7 mouse cellular contexts compared by ENCODE assay signal in the genomic region with DNA sequence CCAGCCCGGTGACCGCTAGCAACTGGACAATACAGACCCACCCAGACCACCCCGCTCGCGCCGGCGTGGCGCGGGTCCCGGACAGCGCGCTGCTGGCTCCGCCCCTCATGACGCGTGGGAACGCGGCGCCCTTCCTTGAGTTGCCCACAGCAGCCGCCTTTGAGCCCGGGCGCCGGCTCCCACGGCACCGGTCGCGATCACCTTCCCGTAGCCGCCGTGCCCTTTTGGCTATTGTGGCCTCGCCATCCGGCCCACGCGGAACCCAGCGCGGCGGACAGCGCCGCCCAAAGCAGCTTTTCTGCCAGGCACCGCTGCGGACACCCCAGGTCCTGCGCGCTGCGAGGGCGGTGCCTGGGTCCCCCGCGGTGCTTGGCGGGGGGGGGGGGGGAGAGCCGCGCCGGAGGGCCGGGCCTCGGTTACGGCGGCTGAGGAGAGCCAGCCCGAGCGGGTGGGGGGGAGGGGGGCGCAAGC. TPM values are rescaled to one million over a fixed set of nuclear protein-coding genes. Genes with fewer than 3 reads are reported as not detected.
A peak's percentile ranks its signal among the peaks of the same experiment; 100 is the strongest.
DNase-seq lines count a peak whose midpoint lies in the region; ATAC-seq and TF ChIP-seq lines count a peak whose summit lies in the region.

A gene (plus strand): TSS at position 162 of the 471 bp plus-strand sequence.

- no peak for TF ChIP-seq EP300 in heart, adult 2 months (IDR thresholded peaks at IDR 0.05; ENCODE audit: insufficient read depth, low read depth, low read length)

- H3K79me2 ChIP-seq in heart, adult 2 months (replicated peaks; ENCODE audit: control insufficient read depth, insufficient read depth, low read length): peaks cover 5% of the 10 kb centered on the region; the same call in 1 of the 2 replicates

- intact Hi-C loops in heart, adult 2 months (cut with DNase I): loop anchor here (5.0 kb wide), 3 partner anchors 65 to 710 kb away; a partner anchor contains a TSS

- peak within 1 kb of the TSS; percentile 38 for H3K4me2 ChIP-seq in embryonic facial prominence, embryonic 13.5 days
- H3K4me2 ChIP-seq in limb, embryonic 13.5 days (replicated peaks): peak within 1 kb of the TSS; percentile 48
- peak within 1 kb of the TSS; percentile 39 for H3K4me2 ChIP-seq in midbrain, embryonic 16.5 days (ENCODE audit: low read length)

- peak within 1 kb of the TSS; percentile 5 for H3K27ac ChIP-seq in embryonic facial prominence, embryonic 13.5 days
- H3K27ac ChIP-seq in heart, adult 2 months: peak within 1 kb of the TSS; percentile 61
- peak within 1 kb of the TSS; percentile 0; the same call in 1 of the 2 replicates for H3K27ac ChIP-seq in limb, embryonic 13.5 days
- H3K27ac ChIP-seq in midbrain, embryonic 16.5 days (ENCODE audit: low read length): peak within 1 kb of the TSS; percentile 70

- peak; percentile 10; the same call in 1 of the 2 replicates for ATAC-seq in embryonic facial prominence, embryonic 13.5 days (ENCODE audit: insufficient number of reproducible peaks, insufficient read depth, low FRiP score, low TSS enrichment, low read depth)
- ATAC-seq in limb, embryonic 13.5 days (ENCODE audit: low FRiP score, low read depth): peak; percentile 71
- peak; percentile 84 for ATAC-seq in midbrain, embryonic 16.5 days

- under 1% methylated on average over 35 of the region's 57 CpGs for WGBS in embryonic facial prominence, embryonic 13.5 days
- WGBS in heart, adult 2 months: under 1% methylated on average over 40 of the region's 57 CpGs
- WGBS in limb, embryonic 13.5 days: under 1% methylated on average over 44 of the region's 57 CpGs
- under 1% methylated on average over 41 of the region's 57 CpGs for WGBS in midbrain, embryonic 16.5 days

- H3K9ac ChIP-seq in embryonic facial prominence, embryonic 13.5 days: peak within 1 kb of the TSS; percentile 66
- H3K9ac ChIP-seq in heart, adult 2 months (ENCODE audit: low read depth, low read length): peak within 1 kb of the TSS; percentile 87
- H3K9ac ChIP-seq in limb, embryonic 13.5 days: peak within 1 kb of the TSS; percentile 60
- peak within 1 kb of the TSS; percentile 51 for H3K9ac ChIP-seq in midbrain, embryonic 16.5 days (ENCODE audit: low read depth, low read length)

- no peak for TF ChIP-seq POLR2A in heart, adult 2 months (IDR thresholded peaks at IDR 0.05; ENCODE audit: insufficient read depth, low read depth, low read length)

- no peaks in the 10 kb centered on the region for H3K9me3 ChIP-seq in embryonic facial prominence, embryonic 13.5 days
- no peaks in the 10 kb centered on the region for H3K9me3 ChIP-seq in limb, embryonic 13.5 days
- no peaks in the 10 kb centered on the region for H3K9me3 ChIP-seq in midbrain, embryonic 16.5 days (replicated peaks; ENCODE audit: control insufficient read depth, low read length, poor library complexity, severe bottlenecking)

- H3K36me3 ChIP-seq in embryonic facial prominence, embryonic 13.5 days: peaks cover 27% of the 10 kb centered on the region
- H3K36me3 ChIP-seq in heart, adult 2 months (ENCODE audit: control insufficient read depth, insufficient read depth, low read length): peaks cover 4% of the 10 kb centered on the region
- peaks cover 28% of the 10 kb centered on the region for H3K36me3 ChIP-seq in limb, embryonic 13.5 days
- no peaks in the 10 kb centered on the region; the same call in 1 of the 2 replicates for H3K36me3 ChIP-seq in midbrain, embryonic 16.5 days (ENCODE audit: control insufficient read depth, insufficient read depth, low read length)

- peak within 1 kb of the TSS; percentile 43 for H3K4me3 ChIP-seq in embryonic facial prominence, embryonic 13.5 days
- peak within 1 kb of the TSS; percentile 30 for H3K4me3 ChIP-seq in heart, adult 2 months
- peak within 1 kb of the TSS; percentile 44 for H3K4me3 ChIP-seq in limb, embryonic 13.5 days
- H3K4me3 ChIP-seq in midbrain, embryonic 16.5 days (ENCODE audit: low read depth, low read length): peak within 1 kb of the TSS; percentile 40

- peaks cover 7% of the 10 kb centered on the region for H3K4me1 ChIP-seq in embryonic facial prominence, embryonic 13.5 days
- peaks cover 2% of the 10 kb centered on the region for H3K4me1 ChIP-seq in heart, adult 2 months (ENCODE audit: control insufficient read depth, insufficient read depth, low read length)
- peaks cover 11% of the 10 kb centered on the region for H3K4me1 ChIP-seq in limb, embryonic 13.5 days
- peaks cover 6% of the 10 kb centered on the region for H3K4me1 ChIP-seq in midbrain, embryonic 16.5 days (ENCODE audit: control insufficient read depth, insufficient read depth, low read length)

- DNase-seq in adrenal gland, postnatal 36 days: peak; percentile 90 to 92
- DNase-seq in heart, adult 2 months: peak; percentile 94 to 96
- peak; percentile 86 to 90 for DNase-seq in kidney, adult 8-10 months
- peak; percentile 91 to 96 for DNase-seq in spleen, postnatal 10 days (ENCODE audit: low spot score in 2 of 2)

- TF ChIP-seq CTCF in heart, adult 2 months (IDR thresholded peaks at IDR 0.05): no peak

- no peaks in the 10 kb centered on the region for H3K27me3 ChIP-seq in embryonic facial prominence, embryonic 13.5 days
- H3K27me3 ChIP-seq in heart, adult 2 months (ENCODE audit: control insufficient read depth, insufficient read depth, low read length): no peaks in the 10 kb centered on the region
- H3K27me3 ChIP-seq in limb, embryonic 13.5 days: no peaks in the 10 kb centered on the region
- H3K27me3 ChIP-seq in midbrain, embryonic 16.5 days (ENCODE audit: control insufficient read depth, insufficient read depth, low read depth, low read length): no peaks in the 10 kb centered on the region

RNA-seq across cellular contexts. Expression of the gene that starts here (rescaled TPM):
- 10 to 100 TPM; 47.9 to 55.2 TPM for total RNA-seq in adrenal gland, postnatal 36 days (2021)
- polyA plus RNA-seq in embryonic facial prominence, embryonic 13.5 days (2015; fragmentation: Nextera tagmentation; extraction: Ambion mirVana): 59.4 and 70.6 TPM in 2 replicates
- 10 to 100 TPM; 36.4 to 43.6 TPM for total RNA-seq in heart, adult 2 months (2021)
- polyA plus RNA-seq in heart, adult 2 months (2012; rRNA removed): 29.6 and 44.3 TPM in 2 replicates
- polyA plus RNA-seq in limb, embryonic 13.5 days (2015; fragmentation: Nextera tagmentation; extraction: Ambion mirVana): 62.1 and 68.8 TPM in 2 replicates
- 54.2 and 57.9 TPM in 2 replicates for polyA plus RNA-seq in midbrain, embryonic 16.5 days (2015; fragmentation: Nextera tagmentation; extraction: Ambion mirVana)

Comparison
In these comparisons a context has a peak if more than half of its experiments do, and no peak if none do; other contexts are left out.
1. Peak in every context shown above with its lines: DNase-seq, ATAC-seq, H3K4me3 ChIP-seq and H3K27ac ChIP-seq.
2. ATAC-seq: peak in every context shown above with its lines; median percentile 84 in midbrain, embryonic 16.5 days; 71 in limb, embryonic 13.5 days; 10 in embryonic facial prominence, embryonic 13.5 days.
3. H3K27ac ChIP-seq: peak in every context shown above with its lines; median percentile 70 in midbrain, embryonic 16.5 days; 61 in heart, adult 2 months; 5 in embryonic facial prominence, embryonic 13.5 days; 0 in limb, embryonic 13.5 days.